Mouse (Mus musculus) gastrocnemius, postnatal 25 days (tissue): ENCODE results near the gene Plcb1. TPM values are rescaled to one million over a fixed set of nuclear protein-coding genes. Genes with fewer than 3 reads are reported as not detected.
"Not testable (repeated sequence)": the region's sequence is repeated elsewhere in the genome, so short reads cannot be mapped to it uniquely, and the experiment has no call there.

Experiments
- DNase-seq: peaks from one replicate; pipeline ENCODE4 v3.0.0; 2022
- total RNA-seq, 2 experiments: library from RNA; stranded (reverse); gene quantifications; 1 replicate in 1 of 2; 2 replicates in 1 of 2; pipeline ENCODE4 v1.2.3; 2021

Gene Plcb1
- total RNA-seq, 2 experiments from 2014 or later: 1.5 to 1.8 TPM

DNA sequence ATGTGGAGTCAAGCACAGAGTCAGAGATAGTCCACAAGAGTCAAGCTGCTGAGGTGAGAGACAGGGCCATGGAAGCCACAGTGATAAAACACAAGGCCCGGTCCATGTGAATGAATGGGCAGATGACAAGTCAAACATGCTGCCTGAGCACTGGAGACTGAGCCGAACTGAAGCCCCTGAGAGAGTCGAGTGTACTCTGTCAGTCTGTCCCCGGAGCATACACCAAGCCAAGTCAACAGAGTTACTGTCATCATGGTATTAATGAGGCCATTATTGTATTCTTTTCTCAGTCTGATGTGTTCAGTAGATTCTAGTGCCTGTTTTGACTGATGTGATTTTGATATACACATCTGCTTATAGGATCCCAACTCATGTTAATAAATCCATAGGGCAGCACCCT, 521.9 kb downstream of the Plcb1 start:
- no peak for DNase-seq

DNA sequence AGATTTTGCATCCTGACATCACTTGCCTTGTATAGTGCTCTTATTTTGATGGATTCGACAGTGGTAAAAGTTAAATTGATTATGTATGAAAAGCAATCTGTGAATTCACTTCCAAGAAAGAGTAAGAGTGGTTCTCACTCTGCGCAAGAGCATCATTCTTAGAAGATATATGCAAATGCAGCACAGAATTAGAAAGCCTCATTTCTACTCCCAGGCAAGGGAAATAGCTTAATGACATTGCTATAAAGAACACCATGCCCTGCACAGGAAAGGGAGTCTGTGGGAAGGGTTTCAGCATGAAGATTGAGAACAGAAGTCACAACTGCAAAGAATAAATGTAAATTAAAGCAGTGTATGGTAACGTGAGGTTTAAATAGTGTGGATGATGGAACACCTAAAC, 530.1 kb downstream of the Plcb1 start:
- DNase-seq: no peak

DNA sequence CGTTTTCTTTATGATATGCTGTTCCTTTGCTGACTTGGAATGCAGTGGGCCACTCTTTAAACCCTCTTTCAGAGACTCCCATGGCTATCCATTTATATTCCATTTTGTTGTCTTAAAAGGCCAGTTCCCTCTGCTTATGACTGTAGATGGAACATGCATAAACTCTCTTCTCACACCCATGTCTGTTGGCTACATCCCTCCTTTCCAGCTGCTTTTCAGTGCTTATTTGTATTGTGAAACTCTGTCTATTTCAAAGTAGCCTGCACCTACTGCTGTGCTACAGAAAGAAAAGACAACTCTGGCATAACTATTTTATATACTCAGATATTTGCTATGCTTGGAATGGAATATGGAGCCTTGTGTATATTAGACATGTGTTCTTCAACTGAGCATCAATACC, 532.3 kb downstream of the Plcb1 start:
- no peak for DNase-seq

DNA sequence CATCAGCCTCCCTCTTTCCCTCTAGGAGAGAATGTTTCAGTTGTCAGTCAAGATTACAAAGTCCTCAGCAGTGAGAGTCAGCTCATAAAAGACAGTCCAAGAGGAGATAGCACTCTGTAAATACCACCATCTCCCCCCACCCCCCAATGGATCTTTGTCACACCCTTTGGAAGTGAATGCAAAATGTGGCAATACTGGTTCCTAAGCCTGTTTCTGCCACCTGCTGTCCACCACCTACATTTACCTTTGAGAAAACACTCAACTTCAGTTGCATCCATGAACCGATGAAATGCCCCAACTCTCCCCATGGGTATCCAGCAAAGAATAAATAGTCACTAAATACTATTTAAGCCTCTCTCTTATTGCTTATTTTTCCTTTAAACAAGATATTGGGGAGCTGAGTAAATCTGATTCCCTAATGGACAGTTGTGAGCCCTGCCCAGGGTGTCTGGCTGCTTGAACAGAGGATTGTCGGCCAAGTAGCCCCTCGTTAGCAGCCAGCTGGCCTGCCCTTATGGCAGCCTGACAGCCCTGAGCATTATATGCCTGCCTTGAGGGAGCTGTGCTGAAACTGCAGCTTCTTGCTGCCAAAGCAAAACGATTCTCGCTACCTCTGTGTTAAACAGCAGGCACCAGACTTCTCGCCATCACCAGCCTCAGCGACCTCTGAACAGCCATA, 537.5 kb downstream of the Plcb1 start:
- DNase-seq: peak; percentile 33

DNA sequence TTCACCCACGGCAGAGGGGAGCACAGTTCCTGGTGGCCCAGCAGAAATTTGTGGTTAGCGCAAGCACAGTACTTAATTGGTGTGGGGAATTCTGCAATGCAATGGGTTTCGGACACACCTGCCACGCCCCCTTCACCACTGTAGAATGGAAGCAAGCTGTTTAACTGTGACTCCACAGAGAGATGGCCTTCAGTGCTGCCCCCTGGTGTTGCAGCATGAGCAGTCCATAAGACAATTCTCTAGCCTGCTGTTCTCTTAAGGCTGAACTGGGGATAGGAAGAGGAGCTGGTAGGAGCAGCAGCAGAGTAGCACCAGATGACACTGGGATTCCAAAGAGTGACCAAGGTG, 538.1 kb downstream of the Plcb1 start:
- DNase-seq: peak; percentile 53

DNA sequence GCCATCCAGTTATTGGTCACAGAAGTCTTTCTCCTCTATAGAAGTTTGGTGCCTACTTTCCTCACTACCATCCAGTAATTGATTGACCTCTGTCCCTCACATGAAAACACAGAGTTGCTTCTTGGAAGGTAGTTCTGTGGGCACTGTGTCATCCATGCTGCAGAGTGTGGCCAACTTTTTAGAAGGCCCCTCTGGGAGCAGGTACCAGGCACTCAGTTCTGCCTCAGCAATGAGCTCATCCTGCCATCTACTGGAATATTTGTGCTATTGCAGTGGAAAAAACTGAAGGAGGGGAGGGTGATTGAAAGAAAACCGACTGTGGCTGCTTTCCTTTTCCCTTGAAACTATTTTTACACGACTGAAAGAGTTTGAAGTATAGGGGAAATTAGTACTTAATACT, 542.9 kb downstream of the Plcb1 start:
- DNase-seq: no peak

DNA sequence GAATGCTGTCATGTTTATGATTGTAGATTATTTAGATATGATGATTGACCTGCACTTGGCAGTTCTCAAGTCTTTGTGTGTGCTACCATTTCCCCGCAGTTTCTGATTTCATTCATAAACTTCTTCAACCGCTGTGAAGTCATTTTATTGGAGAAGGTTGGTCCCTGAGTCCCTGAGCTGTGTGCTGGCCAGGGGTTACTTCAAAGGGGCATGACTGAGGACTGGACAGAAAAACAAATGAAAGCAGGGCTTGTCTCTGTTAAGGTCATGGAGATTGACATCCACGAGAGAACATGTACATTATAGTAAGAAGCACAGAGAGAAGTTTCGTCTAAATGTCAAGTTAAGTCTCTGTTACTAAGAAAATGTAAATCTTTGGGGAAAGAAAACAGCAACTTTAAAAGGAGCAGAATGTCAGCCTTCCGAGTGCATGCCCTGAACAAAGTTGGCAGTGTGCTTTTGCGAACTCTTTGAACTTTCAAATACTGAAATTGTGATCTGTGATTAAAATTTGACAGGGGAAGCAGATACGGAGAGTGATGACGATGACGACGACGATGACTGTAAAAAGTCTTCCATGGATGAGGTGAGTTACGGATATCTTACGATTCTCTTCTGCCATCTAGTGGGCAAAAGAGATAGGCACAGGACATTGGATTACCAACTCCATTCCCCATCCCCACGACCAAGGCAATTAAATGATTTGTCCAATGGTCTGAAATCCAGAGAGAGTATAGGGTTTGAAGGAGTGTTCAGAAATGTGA, 544.1 kb downstream of the Plcb1 start:
- DNase-seq: no peak

DNA sequence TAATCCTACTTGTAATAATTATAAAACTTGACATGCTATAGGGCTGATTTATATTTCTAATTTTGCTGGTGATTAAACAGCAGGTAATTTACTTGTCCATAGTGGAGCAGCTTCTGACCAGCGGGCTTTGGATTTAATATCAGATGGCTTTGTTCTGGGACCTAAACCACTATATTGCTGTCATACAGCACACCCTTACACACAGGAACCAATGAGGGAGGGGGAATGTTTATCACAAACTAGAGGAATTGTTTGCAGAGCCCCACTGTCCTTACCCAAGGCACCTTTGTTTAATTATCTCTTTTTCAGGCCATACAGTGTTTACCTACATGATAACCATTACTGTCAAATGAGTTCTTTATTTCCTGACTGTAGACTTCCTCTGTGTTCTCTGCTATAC, 546.0 kb downstream of the Plcb1 start:
- no peak for DNase-seq

DNA sequence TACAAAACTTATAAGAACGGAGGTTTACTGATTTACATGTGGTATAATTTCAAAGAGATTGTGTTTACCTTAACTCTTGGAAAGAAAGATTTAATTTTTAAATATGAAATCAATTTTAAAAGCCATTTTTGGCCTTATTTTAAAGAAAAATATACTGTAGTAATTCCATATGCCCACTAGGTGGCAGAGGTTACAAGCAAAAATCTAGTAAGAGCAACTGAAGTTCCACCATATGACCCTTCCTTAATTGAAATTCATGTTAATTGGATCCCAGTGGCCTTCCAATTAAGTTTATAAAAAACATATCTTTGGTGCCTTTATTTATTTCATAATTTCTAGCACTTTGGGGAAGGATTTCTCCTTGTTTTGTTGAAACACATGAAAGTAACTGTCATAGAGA, 570.4 kb downstream of the Plcb1 start:
- no peak for DNase-seq

DNA sequence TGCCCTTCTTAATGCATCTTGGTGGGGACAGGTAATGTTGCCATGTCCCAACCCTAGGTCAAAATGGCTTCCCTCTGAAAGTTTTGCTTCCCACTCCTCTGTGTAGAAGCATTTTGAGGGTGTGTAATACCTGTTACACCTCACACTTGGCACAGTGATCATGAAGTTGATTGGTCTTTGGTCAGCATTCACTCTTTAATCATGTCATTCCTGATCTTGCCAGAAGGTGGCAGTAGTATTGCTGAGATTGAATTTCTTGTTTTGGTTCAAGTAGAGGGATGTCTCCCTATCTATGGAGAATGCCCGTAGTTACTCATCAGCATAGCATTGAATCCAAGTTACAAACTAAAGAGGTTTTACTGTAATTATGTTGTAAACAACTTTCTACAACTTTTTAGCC, 575.9 kb downstream of the Plcb1 start:
- DNase-seq: no peak

DNA sequence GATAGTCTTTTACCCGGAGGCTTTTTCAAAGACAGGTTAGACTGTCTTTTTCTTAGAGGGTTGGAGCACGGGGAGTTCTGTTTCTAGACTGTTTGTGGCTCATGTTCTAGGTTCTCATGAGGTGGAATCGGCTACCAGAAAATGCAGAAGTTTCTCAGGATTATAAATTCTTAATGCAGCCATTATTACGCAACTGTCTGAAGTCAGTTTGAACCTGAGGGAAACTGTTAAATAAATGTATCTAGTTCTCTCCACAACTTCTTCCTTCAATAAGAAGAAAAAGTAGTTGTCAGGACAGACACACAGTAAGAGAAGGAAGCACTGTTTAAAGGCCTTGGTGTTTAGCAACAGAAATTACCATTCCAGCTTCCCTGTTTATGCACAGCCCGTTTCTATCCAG, 577.1 kb downstream of the Plcb1 start:
- DNase-seq: no peak

DNA sequence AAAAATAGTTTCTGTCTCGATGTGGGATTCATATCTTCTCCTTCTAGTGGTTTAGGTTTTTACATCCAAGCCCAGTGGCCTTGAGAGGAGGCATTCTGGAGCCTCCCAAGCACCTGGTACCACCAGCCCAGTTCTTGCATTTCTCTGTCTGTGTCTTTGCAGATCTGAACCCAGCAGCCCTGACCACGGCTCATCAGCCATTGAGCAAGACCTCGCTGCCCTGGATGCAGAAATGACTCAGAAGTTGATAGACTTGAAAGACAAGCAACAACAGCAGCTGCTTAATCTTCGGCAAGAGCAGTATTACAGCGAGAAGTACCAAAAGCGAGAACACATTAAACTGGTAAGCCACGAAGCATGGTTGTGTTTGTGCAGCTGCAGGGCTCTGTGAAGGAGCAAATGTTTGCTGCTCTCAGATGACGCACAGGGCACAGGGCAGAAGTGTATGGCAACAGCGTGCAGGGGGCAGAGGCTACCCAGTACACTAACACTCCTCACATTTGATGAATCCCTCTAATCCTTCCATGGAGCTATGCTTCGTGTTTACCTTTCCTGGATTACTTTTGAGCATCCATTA, 584.5 kb downstream of the Plcb1 start:
- no peak for DNase-seq

DNA sequence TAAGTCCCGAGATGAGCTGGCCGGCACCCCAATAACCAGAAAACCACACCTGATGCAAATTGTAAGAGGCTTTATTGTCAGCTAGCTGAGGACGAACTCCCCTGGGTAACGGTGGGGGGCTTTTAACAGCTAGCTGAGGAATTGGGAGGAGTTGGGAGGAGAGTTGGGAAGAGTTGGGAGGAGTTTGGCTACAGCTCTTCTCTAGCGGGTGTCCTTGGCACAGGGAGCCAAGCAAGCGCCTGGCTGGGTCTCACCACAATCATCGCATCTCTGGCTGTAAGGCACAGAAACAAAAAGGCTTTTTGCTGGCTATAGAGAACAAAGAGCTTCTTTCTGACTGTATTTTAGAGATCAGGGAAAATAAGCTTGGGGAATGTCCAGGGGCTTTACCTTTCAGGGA, 594.9 kb downstream of the Plcb1 start:
- not testable (repeated sequence) for DNase-seq

DNA sequence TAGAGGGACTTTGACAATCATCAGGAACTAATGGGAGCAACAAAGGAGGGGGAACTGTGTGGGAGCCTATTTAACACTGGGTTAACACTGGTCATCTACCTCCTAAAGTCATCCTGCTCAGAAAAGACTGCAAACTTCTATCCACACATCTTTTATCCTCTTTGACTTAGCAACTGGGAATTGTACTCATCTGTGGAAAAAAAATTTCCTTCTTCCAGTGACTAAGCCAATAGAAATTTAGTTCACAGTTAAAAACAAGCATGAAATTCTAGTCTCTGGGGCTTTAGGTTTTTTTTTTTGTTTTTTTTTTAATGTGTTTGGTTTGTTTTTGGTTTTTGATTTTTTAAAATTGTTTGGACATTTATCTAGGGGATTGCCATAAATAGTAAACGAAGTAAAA, 595.5 kb downstream of the Plcb1 start:
- DNase-seq: no peak

DNA sequence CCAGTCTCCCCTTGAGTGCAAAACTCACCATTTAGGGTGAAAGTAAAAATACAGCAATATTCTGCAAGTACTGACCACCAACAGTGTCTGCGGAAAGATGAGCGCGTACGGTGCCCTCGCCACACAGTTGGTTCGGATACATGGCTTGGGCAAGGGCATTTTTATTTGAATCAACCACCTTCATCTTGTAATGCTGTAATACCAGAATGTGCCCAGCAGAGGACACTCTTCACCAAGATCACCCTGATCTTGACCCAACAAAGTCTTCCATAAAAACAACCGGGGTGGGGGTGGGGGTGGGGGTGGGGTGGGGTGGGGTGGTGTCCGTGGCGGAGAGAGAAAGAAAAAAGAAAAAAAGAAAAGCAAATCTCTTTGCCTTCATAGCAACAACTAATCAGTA, 602.1 kb downstream of the Plcb1 start:
- no peak for DNase-seq

DNA sequence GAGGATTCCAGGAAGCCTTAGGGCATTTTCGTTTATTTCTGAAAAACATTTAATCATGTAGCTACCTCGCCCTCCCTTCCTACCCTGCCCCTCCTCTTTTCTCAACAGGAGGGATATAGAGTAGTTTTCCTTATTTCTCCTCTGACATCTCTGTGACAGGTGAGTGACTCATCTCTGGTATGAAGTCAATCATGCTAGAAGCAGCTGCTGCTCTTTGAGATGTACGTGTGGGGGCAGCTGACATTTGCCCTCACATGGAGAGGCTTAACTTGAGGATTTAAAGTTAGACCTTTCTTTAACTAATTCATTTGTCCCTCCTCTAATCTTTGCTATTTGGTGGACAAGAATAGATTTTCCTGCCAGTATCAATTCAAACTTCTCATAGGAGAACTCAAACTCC, 608.8 kb downstream of the Plcb1 start:
- DNase-seq: no peak

DNA sequence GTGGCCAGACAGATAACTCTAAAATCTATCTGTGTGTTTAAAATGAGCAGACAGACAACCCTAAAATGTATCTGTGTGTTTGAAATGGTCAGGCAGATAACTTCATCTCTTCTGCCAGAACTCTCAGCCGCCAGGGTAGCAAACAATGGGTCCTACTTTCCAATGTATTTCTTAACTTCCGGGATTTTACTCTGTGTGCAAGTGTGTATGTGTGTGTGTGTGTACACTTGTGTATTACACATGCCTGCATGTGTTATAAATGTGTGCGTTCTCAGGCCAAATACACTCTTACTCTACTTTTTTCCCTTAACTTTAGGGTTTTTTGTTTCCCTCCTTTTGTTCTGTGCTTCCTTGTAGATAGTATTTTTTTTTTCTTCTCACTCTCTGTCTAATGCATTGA, 610.5 kb downstream of the Plcb1 start:
- DNase-seq: no peak

DNA sequence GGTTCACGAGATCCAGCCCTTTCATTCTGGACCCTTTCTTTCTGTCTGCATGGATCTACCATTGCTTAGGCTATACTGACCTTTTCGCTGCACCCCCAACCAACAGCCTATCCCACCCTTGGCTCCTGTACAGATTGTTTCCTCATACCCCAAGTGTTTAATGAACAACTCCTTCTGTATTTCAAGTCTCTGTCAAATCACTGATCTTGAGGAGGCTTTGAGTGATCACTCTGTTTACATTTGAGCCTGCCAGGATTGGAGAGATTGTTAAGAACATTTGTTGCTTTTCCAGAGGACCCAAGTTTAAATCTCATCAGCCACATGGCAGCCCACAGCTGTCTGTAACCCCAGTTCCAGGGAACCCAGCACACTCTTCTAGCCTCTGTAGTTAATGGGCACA, 612.1 kb downstream of the Plcb1 start:
- DNase-seq: no peak

DNA sequence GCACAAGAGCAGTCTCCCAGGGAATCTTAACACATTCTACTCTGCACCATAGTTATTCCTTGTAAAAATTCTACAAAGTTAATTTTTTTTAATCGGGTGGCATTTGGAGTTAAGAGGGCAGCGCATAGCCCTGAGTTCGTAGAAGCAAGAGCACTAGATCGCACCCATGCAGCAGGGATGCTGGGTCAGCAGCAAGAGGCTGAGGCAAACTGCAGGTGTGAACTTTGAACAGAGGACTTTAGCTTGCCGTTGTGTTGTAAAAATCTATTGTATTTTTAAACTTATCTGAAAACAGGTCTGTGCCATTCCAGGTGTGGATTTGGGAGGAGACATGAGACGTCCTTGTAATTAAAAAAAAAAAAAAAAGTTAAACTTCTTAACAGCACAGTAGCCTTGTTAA, 613.9 kb downstream of the Plcb1 start:
- DNase-seq: no peak

DNA sequence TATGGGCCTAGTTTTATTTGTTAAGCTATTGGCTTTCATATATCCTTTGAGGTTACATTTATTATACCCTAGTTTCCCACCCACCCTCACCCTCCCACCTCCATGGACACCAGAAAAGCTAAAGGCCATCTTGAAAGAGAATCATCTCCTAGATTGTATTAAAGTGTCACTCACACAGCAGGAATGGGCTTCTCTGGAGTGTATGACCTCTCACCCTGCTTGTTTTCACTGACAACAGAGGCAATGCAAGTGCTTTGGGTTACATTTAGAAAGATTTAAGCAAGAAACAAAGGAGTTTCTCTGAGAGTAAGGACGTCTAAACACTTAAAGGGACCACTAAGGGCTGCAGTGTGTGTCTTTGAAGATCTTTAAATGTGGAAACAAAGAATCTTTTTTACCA, 617.0 kb downstream of the Plcb1 start:
- DNase-seq: no peak

DNA sequence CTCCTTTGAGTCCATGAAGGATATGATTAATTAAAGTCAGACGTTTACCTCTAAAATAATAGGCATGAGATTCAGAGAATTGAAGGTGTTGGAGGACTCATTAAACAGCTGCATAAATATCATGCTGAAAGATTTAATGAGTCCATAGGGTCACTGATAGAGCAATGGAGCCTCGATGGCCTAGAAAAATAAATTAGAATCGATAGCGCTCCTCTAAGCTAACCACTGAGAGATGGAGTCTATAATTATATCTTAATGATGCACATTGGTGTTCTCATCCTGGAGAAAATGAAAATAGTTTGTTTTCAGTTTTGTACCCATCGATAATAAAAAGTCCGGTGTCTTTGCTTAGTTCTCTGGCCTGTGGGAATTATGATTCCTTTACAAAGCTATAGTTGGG, 617.5 kb downstream of the Plcb1 start:
- DNase-seq: no peak

DNA sequence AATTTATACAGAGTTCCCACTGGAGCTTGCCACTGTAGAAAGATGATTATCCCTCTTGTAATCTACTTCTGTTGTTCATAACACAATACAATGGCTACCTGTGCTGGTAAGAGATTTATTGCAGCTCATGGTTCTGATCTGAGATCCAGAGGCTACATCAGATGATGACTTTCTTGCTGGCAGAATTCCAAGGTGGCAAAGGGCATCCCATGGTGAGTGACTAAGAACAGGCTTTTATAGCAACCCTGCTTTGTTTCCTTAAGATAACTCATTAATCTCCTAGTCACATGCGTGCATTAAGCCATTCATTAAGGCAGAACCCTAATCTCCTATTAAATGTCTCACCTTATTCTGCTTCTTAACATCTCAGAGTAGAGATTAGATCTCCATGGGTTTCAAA, 618.2 kb downstream of the Plcb1 start:
- DNase-seq: no peak

DNA sequence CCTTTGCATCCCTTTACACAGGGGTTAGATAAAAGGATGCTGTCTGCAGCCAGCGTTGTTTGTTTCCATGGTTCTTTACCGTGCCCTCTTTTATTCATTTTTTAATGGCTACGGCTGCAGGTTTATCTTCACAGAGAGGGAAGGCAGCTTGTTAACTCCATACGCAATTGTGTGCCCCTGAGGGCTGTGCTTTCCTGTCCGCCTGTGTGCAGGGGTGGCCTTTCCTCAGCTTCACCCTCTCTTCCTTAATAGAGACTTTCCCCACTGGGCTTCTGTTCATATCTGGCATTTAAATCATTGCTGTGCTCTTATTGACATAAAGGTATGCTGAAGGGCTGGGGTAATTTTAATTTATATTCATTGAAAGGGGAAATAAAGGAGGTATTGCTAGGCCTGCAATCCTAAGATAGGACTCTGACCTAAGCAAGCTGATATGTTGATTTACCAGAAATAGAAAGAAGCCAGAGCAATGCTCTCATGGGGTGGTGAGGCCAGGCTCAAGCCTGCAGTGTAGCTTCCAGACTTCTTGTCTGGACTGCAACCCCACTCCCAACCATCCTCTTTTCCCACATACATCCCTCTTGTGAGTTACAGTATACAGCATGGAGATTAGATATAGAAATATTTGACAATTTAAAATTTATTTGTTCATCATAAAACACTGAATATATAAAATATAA, 623.7 kb downstream of the Plcb1 start:
- DNase-seq: no peak
